Mouse (Mus musculus): Measurements from ENCODE around the gene Mgat4b. TPM values are rescaled to one million over a fixed set of nuclear protein-coding genes. Genes with fewer than 3 reads are reported as not detected.
A peak's percentile ranks its signal among the peaks of the same experiment; 100 is the strongest.

The Mgat4b gene
- 10 to 100 TPM; 73.7 to 78.1 (median 76.2) TPM for total RNA-seq (2022)

DNA sequence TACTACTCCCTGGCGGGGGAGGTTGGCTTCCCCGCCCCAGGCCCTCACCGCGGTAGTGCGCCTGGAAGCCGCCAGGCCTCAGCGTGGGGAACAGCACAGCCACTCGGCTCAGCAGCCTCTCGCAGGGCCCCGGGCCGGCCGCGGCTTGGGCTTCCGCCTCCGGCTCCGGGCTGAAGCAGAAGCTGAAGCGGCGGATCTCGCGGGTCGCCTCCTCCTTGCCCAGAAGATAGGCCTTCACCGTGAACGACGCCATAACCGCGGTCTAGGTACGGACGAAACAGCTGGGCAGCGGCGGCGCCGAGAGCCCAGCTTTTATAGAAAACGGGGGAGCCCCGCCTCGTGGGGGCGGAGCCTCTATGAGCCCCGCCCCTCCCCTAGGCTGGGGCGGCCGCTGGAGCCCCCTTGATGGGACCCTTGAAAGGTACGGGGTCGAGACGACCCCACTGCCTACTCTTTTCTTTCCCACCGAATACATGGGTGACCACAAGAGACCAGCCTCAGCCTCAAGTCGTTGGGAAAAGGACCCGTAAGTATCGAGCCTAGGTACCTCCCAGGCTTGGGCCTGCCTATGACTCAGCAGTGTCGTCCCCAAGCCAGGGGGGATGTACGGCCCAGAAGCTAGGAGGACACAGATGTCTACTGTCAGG lies at the start of gene Mgat4b, which contains the start of gene Sqstm1:
Gene Mgat4b, plus strand, starts transcription at position 386 of the 647 bp plus-strand sequence.
Gene Sqstm1, minus strand, starts transcription at position 323 of the 647 bp plus-strand sequence.
- DNase-seq (ENCODE audit: low spot score in 2 of 2): peak; percentile 66 to 79

DNA sequence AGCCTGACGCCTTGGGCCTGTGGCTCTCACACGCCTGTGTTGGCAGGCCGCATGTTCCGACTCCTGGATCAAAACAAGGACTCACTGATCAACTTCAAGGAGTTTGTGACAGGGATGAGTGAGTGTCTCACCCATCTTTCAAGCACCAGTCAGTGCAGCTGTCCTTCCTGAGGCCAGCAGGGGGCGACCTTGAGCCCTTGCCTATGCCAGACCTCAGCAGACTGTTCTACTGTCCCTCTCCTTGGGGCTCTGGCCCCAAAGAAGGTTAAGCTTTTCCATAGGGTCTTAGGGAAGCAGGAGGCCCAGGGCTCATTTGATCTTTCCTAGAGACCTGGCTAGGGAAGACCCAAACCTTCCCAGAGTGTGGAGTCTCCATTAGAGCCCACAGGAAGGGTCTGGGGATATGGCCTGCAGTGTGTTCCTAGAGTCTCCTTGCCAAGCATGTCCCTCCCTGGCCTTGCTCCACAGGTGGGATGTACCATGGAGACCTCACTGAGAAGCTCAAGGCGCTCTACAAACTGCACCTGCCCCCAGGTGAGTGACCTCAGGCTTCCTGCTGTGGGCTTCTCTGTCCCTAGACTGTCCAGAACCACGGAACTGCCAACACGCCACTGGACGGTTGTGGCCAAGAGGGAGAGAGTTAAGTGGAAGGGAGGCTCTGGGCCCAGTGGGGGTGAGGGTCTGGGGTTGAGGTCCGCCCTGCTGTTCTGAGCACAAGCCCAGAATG lies 48.9 kb upstream of the Mgat4b start:
- peak in 1 of 2 experiments; percentile 33 for DNase-seq (ENCODE audit: low spot score in 2 of 2)

DNA sequence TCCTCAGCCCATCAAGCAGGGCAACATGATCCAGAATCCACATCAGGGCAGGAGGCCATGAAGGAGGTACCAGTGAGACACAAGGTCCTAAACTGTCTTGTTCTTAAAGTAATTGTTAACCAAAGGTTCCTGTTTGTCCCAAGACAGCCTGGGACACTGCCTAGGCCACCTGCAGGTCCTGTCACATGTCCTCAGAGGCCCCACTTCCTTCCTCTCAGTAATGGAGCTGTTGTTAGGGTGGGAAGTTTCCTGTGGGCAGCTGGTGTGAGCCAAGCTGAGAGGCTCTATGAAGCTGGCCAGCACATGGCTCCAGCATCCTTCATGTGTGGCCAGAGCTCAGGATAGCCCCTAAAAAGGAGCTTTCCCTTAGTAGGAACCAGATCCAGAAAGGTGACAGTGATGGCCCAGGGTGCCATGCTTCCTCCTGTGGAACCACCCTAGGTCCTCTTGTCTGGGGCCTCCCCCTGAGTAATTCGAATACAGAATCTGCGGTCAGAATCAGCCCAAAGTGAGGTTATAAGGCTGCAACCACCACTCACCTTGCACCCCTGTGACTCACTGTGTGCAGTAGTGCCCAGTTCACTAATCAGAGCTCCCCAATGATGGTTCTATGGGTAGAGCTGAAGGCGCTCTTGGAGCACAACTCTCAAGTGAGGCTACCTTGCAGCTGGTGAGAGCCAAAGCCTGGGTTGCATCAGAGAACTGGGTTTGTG lies 48.2 kb upstream of the Mgat4b start:
- DNase-seq (ENCODE audit: low spot score in 2 of 2): no peak

DNA sequence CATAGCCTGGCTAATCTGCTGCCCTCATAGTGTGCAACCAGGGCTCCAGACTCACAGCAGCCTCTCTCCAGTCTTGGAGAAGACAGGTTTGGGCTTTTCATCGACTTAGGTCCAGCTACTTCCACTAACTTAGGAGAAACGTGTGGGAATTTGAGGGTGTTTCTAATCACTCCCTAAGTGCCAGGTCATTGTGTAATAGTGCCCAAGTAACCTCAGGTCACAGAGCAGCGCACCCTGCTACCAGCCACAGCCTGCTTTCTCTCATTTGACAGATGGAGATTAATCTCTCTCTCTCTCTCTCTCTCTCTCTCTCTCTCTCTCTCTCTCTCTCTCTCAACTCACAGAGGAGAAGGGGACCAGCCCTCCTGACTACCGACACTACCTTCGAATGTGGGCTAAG lies 42.3 kb upstream of the Mgat4b start:
- no peak for DNase-seq (ENCODE audit: low spot score in 2 of 2)

DNA sequence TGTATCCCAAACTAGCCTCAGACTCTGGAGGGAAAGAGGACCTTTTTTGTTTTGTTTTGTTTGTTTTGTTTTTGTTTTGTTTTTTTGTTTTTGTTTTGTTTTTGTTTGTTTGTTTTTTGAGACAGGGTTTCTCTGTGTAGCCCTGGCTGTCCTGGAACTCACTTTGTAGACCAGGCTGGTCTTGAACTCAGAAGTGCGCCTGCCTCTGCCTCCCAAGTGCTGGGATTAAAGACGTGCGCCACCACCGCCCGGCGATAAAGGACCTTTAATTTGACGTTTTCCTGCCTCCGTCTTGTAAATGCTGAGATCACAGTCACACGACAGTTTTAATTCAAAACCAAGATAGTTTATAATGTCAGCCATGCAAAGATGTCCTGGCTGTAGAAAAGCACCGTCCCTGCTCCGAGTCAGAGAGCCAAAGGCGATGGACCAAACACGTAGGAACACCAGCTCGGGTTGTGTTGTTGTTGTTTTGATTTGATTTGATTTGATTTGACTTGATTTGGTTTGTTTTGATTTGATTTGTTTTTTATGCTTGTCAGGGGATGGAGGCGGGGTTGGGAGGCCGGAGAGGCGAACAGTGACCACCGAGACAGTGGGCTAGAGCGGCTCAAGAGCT lies 36.5 kb upstream of the Mgat4b start, which contains the start of gene Mrnip:
Gene Mrnip, plus strand, starts transcription at position 334 of the 619 bp plus-strand sequence.
- DNase-seq (ENCODE audit: low spot score in 2 of 2): peak in 1 of 2 experiments; percentile 37

DNA sequence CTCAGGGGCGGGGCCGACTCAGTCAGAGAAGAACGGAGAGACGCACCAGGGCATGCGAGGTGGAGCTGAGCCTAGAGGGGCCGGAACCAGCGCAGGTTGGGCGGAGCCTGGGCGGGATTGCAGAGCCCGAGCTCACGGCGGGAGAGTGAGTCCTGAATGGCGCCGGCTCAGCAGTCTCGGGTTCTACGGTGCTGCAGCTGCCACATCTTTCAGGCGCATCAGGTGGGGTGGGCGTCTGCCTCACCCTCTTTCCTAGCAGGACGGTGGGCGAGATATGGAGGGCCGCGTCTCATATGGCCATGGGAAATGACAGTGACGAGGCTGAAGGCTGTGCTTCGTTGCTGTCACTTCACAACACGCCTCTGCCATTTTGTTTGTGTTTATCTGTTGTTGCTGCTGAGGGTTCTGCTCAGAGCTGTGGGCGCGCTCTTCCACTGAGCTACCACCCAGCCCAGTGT lies 35.9 kb upstream of the Mgat4b start:
- DNase-seq (ENCODE audit: low spot score in 2 of 2): peak; percentile 95 to 96

DNA sequence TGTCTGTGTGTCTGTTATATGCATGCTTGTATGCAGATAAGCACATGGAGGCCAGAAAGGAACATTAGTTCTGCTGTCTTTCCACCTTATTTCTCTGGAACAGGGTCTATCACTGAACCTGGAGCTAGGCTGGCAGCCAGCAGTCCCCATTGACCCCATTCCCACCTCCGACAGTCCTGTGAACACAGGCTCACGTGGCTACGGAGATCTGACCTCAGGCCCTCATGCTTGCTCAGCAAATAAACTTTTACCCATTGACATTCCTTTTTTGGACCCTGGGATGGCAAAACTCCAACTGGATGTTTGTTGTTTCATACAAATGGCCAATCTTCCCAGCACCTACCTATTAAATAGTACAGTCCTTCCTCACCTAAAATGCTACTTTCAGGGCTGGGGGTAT lies 34.3 kb upstream of the Mgat4b start:
- DNase-seq (ENCODE audit: low spot score in 2 of 2): no peak

DNA sequence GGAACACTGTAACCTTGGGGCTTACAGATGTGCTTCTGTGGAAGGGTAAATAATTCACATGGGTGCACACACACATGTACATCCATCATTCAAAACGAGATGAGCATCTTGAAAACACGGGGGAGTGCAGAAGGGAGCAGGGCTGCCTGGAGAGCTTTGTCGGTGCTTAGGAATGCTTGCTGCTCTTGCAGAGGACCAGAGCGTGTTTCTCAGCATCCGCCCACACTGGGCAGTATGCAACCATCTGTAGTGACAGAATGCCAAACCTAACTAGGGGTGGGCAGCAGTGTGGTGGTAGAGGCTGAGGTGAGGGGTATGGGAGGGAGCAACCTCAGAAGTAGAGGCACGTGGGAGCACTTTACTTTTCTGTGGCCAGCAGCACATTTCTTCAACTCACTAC lies 33.6 kb upstream of the Mgat4b start:
- no peak for DNase-seq (ENCODE audit: low spot score in 2 of 2)

DNA sequence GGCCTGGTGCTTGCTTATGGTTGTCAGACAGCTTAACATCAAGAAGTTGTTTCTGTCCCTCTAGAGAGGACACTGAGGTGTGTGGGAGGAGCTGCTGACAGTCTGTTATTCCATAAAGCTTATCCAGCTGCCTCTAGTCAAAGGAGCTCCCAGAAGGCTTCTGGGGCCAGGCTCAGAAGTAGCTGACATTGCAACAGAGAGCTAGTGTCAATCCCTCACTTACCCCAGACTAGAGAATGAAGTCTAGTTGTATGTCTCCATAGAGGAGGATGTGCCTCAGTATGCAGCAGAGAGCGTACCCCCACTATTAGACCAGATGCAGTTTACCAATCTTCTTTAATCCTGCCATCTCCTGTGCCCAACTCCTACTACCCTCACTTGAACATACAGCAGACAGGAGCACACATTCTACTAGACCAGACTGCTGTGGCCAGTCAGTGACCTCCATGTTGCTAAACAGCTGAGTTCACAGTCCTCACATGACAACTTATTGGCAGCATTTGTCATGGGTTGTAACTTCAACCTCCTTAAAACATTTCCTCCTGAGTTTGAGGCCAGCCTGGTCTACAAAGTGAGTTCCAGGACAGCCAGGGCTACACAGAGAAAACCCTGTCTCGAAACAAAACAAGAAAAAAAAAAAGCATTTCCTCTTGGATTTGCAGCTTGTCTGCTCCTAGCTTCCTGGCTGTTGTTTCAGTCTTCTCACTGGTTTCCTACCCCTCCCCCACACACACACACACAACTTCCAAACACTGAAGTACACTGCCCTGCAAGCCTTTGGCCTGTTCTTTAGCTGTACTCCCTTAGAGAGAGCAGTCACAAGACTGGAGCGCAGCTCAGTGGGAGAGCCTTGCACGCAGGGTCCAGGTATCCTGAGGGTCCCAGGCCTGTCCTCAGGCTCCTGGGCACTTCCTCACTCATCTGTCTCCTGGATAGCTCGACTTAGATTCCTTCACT lies 31.9 kb upstream of the Mgat4b start:
- DNase-seq (ENCODE audit: low spot score in 2 of 2): no peak

DNA sequence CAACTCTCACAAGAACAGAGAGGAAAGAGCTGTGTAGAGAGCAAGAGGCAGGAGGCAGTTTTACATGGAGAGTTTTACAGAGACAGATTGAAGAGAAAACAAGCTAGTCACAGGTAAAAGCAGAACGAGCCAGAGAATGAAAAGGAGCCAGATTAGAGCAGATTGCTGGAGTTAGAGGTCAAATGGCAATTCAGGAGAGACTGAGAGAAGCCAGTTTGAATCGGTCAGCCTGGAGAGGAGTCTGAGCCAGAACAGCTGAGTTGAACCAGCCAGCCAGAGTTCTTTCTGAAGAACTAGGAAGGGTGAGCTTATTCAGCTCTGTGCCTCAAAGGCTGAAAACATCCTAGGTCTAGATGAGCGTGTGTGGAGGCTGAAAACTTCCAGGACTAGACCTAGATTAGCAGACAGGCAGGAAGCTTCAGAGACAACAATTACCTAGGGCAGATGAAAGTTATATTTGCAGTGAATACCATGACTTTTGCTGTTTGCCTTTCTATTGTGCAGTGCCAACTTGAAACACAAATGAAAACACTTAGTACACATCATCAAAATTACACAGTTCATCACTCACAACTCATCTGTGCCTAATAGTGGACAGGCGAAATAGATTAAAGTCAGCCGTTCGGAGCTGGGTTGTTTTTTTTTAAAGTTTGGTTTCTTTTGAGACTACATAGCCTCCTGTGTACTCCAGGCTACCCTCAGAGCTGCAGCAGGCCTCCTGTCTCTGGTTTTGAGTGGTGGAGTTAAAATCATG lies 30.0 kb upstream of the Mgat4b start:
- no peak for DNase-seq (ENCODE audit: low spot score in 2 of 2)

DNA sequence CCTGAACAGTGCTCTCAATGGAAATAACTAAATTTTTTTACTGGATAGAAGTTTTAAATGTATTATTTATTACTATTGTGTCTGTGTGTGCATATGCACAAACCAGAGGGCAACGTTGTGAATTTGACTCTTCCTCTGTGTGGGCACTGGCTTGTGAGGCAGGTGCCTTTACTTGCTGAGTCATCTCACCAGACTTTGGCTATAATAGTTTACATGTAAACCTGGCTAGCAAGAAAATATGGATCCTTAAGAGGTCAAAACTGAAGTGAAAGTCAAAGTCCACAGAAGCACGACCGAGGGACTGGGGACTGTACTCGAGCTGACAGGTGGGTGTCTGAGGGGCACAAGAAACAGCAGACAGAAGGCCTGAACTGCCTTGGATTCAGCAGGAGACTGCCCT lies 28.0 kb upstream of the Mgat4b start:
- no peak for DNase-seq (ENCODE audit: low spot score in 2 of 2)

DNA sequence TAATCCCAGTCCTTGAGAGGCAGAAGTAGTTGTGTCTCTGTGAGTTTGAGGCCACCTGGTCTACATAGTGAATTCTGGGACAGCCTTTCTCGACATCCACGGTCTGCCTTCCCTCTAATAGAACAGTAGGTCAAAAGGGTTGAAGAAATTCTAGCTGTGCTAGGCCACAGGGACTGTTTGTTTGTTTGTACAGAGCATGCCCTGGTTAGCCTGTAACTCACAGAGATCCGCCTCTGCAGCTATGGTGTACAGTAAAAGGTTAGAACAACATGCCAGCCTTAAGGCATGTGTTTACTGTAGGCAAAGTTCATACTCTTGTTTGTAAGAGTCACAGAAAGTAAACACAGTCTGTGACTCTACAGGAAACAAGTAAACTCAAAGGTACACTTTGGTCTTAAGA lies 25.9 kb upstream of the Mgat4b start:
- DNase-seq (ENCODE audit: low spot score in 2 of 2): no peak

DNA sequence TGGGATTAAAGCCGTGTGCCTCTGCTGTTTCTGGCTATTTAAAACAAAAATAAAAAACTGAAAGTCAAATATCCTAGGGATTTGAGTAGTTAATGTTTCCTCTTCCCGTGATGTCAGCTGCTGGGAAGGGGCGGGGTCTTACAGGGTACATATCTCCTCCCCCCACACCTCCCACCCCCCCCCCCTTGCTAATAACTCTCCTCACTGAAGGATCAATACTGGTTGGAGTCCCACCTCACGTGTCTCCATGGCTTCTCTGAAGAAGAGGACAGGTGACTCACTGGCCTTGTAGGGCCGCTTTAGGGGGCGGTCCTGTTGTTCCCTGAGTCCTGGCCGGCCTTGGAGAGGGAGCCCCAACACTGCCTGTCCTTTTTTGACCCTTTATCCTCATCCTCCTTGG lies 22.0 kb upstream of the Mgat4b start:
- no peak for DNase-seq (ENCODE audit: low spot score in 2 of 2)

DNA sequence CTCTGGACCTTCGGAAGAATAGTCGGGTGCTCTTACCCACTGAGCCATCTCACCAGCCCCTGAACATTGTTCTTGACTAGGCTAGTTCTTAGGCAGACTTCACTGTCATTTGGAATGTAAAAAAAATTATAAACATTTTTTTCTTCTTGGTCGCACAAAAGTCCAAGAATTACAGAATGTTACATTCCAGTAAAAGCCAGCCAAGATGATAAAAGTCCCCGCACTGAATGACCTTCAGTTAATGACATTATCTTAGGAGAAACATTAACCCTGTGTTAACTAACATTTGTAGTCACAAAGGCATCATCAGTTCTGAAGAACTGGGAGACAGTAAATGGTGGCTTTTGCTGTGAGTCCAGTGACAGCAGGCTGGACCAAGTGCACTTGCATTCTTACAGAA lies 20.3 kb upstream of the Mgat4b start:
- no peak for DNase-seq (ENCODE audit: low spot score in 2 of 2)

DNA sequence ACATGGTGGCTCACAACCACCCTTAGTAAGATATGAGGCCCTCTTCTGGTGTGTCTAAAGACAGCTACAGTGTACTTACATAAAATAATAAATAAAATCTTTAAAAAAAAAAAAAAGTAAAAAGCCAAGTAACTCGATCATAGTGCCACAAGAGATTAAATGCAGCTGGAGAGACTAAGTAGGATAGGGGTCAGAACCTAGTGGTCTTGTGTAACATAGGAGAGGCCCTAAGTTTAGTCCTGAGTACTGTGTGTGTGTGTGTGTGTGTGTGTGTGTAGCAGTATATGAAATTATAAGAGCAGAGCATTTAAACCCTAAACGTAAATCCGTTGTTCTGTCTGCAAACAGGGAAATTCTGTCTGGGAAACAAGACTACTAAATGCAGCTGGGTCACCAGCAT lies 18.4 kb upstream of the Mgat4b start:
- no peak for DNase-seq (ENCODE audit: low spot score in 2 of 2)

DNA sequence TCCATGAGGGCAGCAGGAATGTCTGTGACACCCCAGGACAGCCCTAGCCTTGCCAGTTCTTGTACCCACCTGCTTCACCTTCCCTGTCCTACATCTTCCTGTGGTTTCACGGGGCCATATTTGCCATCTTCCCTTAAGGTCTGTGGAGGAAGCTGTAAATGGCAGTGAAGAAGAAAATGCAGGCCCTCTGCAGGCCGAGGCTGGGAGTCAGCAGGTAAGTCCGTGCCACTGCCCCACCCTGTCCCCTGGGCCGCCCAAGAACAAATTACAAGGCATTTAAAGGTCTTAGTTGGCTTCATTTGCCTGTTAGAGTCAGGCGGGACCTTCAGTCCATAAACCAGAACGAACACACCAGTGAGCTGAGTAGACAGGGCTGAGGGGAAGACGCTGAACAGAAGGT lies 16.6 kb upstream of the Mgat4b start:
- DNase-seq (ENCODE audit: low spot score in 2 of 2): no peak

DNA sequence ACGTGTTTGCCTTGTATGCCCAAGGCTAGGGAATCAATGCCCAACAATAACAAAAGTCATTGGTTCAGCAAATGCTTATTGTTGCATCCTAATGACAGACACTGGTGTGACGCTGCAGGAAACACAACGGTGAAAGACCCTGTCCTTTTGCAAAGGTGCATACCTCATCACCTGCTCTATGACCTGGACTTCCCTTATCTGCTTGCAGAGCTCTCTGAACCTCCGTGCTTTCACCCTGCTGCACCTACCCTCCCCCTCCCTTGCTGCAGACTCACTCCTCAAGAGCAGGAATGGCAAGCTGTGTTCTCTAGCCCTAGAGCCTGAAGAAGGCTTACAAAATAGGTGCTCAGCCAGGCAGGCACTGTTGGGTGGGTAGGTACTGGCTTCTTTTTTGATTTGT lies 15.9 kb upstream of the Mgat4b start:
- no peak for DNase-seq (ENCODE audit: low spot score in 2 of 2)

DNA sequence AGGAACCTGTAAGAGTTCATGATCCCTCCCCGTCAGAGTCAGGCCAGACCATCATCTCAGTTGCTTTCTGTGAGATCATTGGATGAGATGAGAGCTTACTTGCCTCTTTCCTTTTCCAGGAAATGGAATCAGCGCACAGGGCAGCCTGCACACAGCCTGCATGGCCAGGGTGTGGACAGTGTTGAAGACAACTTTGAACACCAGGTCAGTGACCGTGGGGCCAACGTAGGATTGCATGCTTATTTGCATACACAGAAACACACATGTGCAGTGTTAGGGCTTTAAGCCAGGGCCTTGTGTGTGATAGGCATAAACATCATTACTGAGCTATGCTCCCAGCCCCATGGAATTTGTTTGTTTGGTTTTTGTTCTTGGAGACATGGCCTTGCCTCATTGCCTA lies 13.2 kb upstream of the Mgat4b start:
- DNase-seq (ENCODE audit: low spot score in 2 of 2): no peak

DNA sequence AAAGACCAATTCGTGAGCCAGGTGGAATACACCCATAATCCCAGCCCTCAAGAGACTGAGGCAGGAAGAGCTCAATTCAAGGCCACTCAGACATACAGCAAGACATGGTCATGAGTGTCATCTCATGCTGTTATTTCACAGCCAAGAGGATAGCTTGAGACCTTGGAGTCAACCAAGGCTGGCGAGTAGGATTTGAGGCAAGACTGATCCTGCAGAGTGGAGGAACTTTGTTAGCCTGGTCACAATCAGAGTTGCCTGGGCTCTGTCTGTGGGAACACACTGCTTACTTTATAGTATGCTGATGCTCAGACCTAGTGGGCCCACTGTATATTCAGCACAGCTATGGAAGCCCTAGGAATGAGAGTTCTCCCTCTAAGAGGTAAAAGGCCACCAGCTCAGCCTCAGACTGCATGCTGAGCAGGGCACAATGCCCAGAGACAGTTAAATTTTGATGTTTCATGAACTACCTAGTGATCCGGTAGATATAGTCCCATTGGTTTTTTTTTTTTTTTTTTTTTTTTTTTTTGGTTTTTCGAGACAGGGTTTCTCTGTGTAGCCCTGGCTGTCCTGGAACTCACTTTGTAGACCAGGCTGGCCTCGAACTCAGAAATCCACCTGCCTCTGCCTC lies 12.4 kb upstream of the Mgat4b start:
- no peak for DNase-seq (ENCODE audit: low spot score in 2 of 2)

All from layer of hippocampus, adult 8-10 months (tissue).